Mouse (Mus musculus): ENCODE measurements around the gene 6430548M08Rik. TPM values are rescaled to one million over a fixed set of nuclear protein-coding genes. Genes with fewer than 3 reads are reported as not detected.

6430548M08Rik gene
- total RNA-seq (2021) (100 to 1,000 TPM in 1 of 2 experiments, 10 to 100 TPM in 1; 98.5 to 118 TPM), polyA plus RNA-seq (2012; rRNA removed) (107 and 149 TPM in 2 replicates)
- long read RNA-seq, full-length matches to known transcripts = 34 of 65 reads
- long read RNA-seq, partial matches to known transcripts = 28 of 65 reads
- long read RNA-seq, other reads (novel, unspliced or antisense) = 3 of 65 reads

GRCm38 (mm10) chr8:120113758-120114255, at the start of gene 6430548M08Rik:
6430548M08Rik (plus strand) TSS chr8:120114152.
- peak; percentile 100 for DNase-seq

- peak; percentile 46 for DNase-seq
Observed at GRCm38 (mm10) chr8:120065611-120066010, 48.3 kb upstream of the 6430548M08Rik start.

- DNase-seq = peak; percentile 63
Observed at GRCm38 (mm10) chr8:120066226-120066625, 47.7 kb upstream of the 6430548M08Rik start.

- DNase-seq = peak; percentile 55
Observed at GRCm38 (mm10) chr8:120067936-120068668, 45.9 kb upstream of the 6430548M08Rik start.

GRCm38 (mm10) chr8:120071684-120072083, 42.3 kb upstream of the 6430548M08Rik start:
- peak; percentile 85 for DNase-seq

GRCm38 (mm10) chr8:120072259-120072658, 41.7 kb upstream of the 6430548M08Rik start:
- DNase-seq = peak; percentile 86

GRCm38 (mm10) chr8:120072827-120073226, 41.1 kb upstream of the 6430548M08Rik start:
- DNase-seq = peak; percentile 47

- DNase-seq = no peak
Observed at GRCm38 (mm10) chr8:120074516-120074915, 39.4 kb upstream of the 6430548M08Rik start.

GRCm38 (mm10) chr8:120075347-120075746, 38.6 kb upstream of the 6430548M08Rik start:
- no peak for DNase-seq

- DNase-seq = peak; percentile 78
Observed at GRCm38 (mm10) chr8:120078080-120078479, 35.9 kb upstream of the 6430548M08Rik start.

GRCm38 (mm10) chr8:120079361-120079760, 34.6 kb upstream of the 6430548M08Rik start:
- DNase-seq = no peak

GRCm38 (mm10) chr8:120083261-120083660, 30.7 kb upstream of the 6430548M08Rik start:
- no peak for DNase-seq

GRCm38 (mm10) chr8:120084783-120085182, 29.2 kb upstream of the 6430548M08Rik start:
- no peak for DNase-seq

GRCm38 (mm10) chr8:120089511-120089910, 24.4 kb upstream of the 6430548M08Rik start:
- no peak for DNase-seq

- no peak for DNase-seq
Observed at GRCm38 (mm10) chr8:120091032-120091431, 22.9 kb upstream of the 6430548M08Rik start.

GRCm38 (mm10) chr8:120093103-120093502, 20.8 kb upstream of the 6430548M08Rik start:
- no peak for DNase-seq

- DNase-seq = no peak
Observed at GRCm38 (mm10) chr8:120094801-120095200, 19.2 kb upstream of the 6430548M08Rik start.

- peak; percentile 57 for DNase-seq
Observed at GRCm38 (mm10) chr8:120096486-120096885, 17.5 kb upstream of the 6430548M08Rik start.

- DNase-seq = no peak
Observed at GRCm38 (mm10) chr8:120100388-120101067, 13.4 kb upstream of the 6430548M08Rik start.

GRCm38 (mm10) chr8:120101068-120101972, 12.6 kb upstream of the 6430548M08Rik start, which contains the start of gene Zdhhc7:
Zdhhc7 (minus strand) TSS chr8:120101482.
- peak; percentile 92 for DNase-seq

- DNase-seq = no peak
Observed at GRCm38 (mm10) chr8:120103916-120104315, 10.0 kb upstream of the 6430548M08Rik start.

All from adrenal gland, adult 2 months (tissue).